Mouse (Mus musculus): Measurements from ENCODE around the gene Fbxw8.

Gene Fbxw8

GRCm38 (mm10) chr5:118036888-118037797, 118.1 kb downstream of the Fbxw8 start:
- DNase-seq = no peak

GRCm38 (mm10) chr5:118035786-118036185, 119.5 kb downstream of the Fbxw8 start:
- no peak for DNase-seq

- DNase-seq = no peak
Measured at GRCm38 (mm10) chr5:118034632-118035031, 120.6 kb downstream of the Fbxw8 start.

- DNase-seq = no peak
Measured at GRCm38 (mm10) chr5:118033740-118034139, 121.5 kb downstream of the Fbxw8 start.

GRCm38 (mm10) chr5:118033328-118033727, 121.9 kb downstream of the Fbxw8 start:
- DNase-seq = no peak

- no peak for DNase-seq
Measured at GRCm38 (mm10) chr5:118031508-118031907, 123.8 kb downstream of the Fbxw8 start.

GRCm38 (mm10) chr5:118031059-118031458, 124.2 kb downstream of the Fbxw8 start:
- no peak for DNase-seq

GRCm38 (mm10) chr5:118030022-118030675, 125.1 kb downstream of the Fbxw8 start:
- DNase-seq = no peak

GRCm38 (mm10) chr5:118029420-118029819, 125.8 kb downstream of the Fbxw8 start:
- no peak for DNase-seq

- no peak for DNase-seq
Measured at GRCm38 (mm10) chr5:118029035-118029408, 126.2 kb downstream of the Fbxw8 start.

GRCm38 (mm10) chr5:118028191-118029034, 126.9 kb downstream of the Fbxw8 start:
- peak; percentile 39 for DNase-seq

- DNase-seq = no peak
Measured at GRCm38 (mm10) chr5:118027698-118028190, 127.5 kb downstream of the Fbxw8 start, which contains the start of gene Tesc. Gene Tesc, plus strand, starts transcription at chr5:118027743.

GRCm38 (mm10) chr5:118027101-118027697, 128.1 kb downstream of the Fbxw8 start:
- DNase-seq = no peak

GRCm38 (mm10) chr5:118026343-118026742, 128.9 kb downstream of the Fbxw8 start:
- no peak for DNase-seq

- DNase-seq = no peak
Measured at GRCm38 (mm10) chr5:118025880-118026279, 129.4 kb downstream of the Fbxw8 start.

GRCm38 (mm10) chr5:118023053-118023452, 132.2 kb downstream of the Fbxw8 start:
- DNase-seq = no peak

GRCm38 (mm10) chr5:118019905-118020304, 135.4 kb downstream of the Fbxw8 start:
- no peak for DNase-seq

GRCm38 (mm10) chr5:118017527-118017926, 137.7 kb downstream of the Fbxw8 start:
- no peak for DNase-seq

GRCm38 (mm10) chr5:118015669-118016068, 139.6 kb downstream of the Fbxw8 start:
- no peak for DNase-seq

- peak; percentile 85 for DNase-seq
Measured at GRCm38 (mm10) chr5:118015028-118015427, 140.2 kb downstream of the Fbxw8 start.

Measured in kidney, adult 11 months (tissue).